Mouse (Mus musculus) midbrain, embryonic 11.5 days (tissue): ENCODE measurements around the gene Iqcf4. TPM values are rescaled to one million over a fixed set of nuclear protein-coding genes. Genes with fewer than 3 reads are reported as not detected.
A peak's percentile ranks its signal among the peaks of the same experiment; 100 is the strongest.
"Not testable (repeated sequence)": the region's sequence is repeated elsewhere in the genome, so short reads cannot be mapped to it uniquely, and the experiment has no call there.

Source experiments
- ATAC-seq: fragments of 200-750 bp; cut with Nextera tagmentation; 2 replicates; pipeline ENCODE4 v1.8.0; 2017; ENCODE audit warnings: moderate TSS enrichment, moderate library complexity; ENCODE audit not compliant: low FRiP score
- DNase-seq: peaks from one replicate; pipeline ENCODE4 v3.0.0; 2015; ENCODE audit warnings: low spot score; ENCODE audit errors: missing footprints
- H3K27ac ChIP-seq: fragments of 300-500 bp; sonication (generic); 2 replicates; pipeline ENCODE4 v1.5.1; 2014; ENCODE audit warnings: low read depth, low read length
- H3K27me3 ChIP-seq: fragments of 300-500 bp; sonication (generic); 2 replicates; pipeline ENCODE4 v1.6.1; 2014; ENCODE audit warnings: mild to moderate bottlenecking, low read length, moderate library complexity, mixed read lengths; ENCODE audit not compliant: control insufficient read depth, insufficient read depth
- H3K36me3 ChIP-seq: fragments of 300-500 bp; sonication (generic); 2 replicates; pipeline ENCODE4 v1.6.1; 2014; ENCODE audit warnings: mild to moderate bottlenecking, low read length, moderate library complexity, mixed read lengths; ENCODE audit not compliant: control insufficient read depth, insufficient read depth
- H3K4me1 ChIP-seq: fragments of 300-500 bp; sonication (generic); 2 replicates; pipeline ENCODE4 v1.6.1; 2014; ENCODE audit warnings: low read length; ENCODE audit not compliant: control insufficient read depth, insufficient read depth
- H3K4me2 ChIP-seq: fragments of 300-500 bp; sonication (generic); 2 replicates; pipeline ENCODE4 v1.6.1; 2014; ENCODE audit warnings: mild to moderate bottlenecking, moderate library complexity
- H3K4me3 ChIP-seq: fragments of 300-500 bp; sonication (generic); 2 replicates; pipeline ENCODE4 v1.5.1; 2014; ENCODE audit warnings: low read depth, low read length
- H3K9ac ChIP-seq: fragments of 300-500 bp; sonication (generic); 2 replicates; pipeline ENCODE4 v1.6.1; 2014; ENCODE audit warnings: low read length
- H3K9me3 ChIP-seq: fragments of 300-500 bp; sonication (generic); 2 replicates; pipeline ENCODE4 v1.6.1; 2016; ENCODE audit warnings: low read length; ENCODE audit not compliant: control insufficient read depth
- WGBS: fragments of 180-500 bp; shearing (Covaris S2); extraction: QIAGEN DNeasy Blood & Tissue Kit; methylation state at CpG from one replicate; pipeline ENCODE4 v1.1.7; 2014; 5-methylcytosine and 5-hydroxymethylcytosine counted together
- polyA plus RNA-seq: library from polyadenylated mRNA; unstranded; fragments of >200 nt; fragmentation: Nextera tagmentation; extraction: Ambion mirVana; gene quantifications from 2 replicates; pipeline ENCODE4 v1.2.1, GENCODE M21; 2014

The Iqcf4 gene
- not detected in 2 replicates for polyA plus RNA-seq

- DNase-seq (no peak), ATAC-seq (no peak)
- Histone ChIP-seq H3K4me3 (no peak within 1 kb of the TSS), H3K36me3 (no peaks in the 10 kb centered on the region), H3K27ac (no peak within 1 kb of the TSS), H3K27me3 (no peaks in the 10 kb centered on the region), H3K4me2 (no peak within 1 kb of the TSS), H3K9me3 (no peaks in the 10 kb centered on the region), H3K4me1 (no peaks in the 10 kb centered on the region), H3K9ac (no peak within 1 kb of the TSS)
- WGBS, result 83% methylated on average over 7 of the region's 7 CpGs
Measured at GRCm38 (mm10) chr9:106570896-106571295, at the start of gene Iqcf4. Gene Iqcf4 (minus strand): TSS chr9:106570996.

GRCm38 (mm10) chr9:106617496-106617895 is 46.7 kb upstream of the Iqcf4 start:
- no peaks in the 10 kb centered on the region for H3K36me3 ChIP-seq
- H3K27ac ChIP-seq, result no peak overlapping the region
- H3K9ac ChIP-seq, result no peak overlapping the region
- no peak overlapping the region for H3K4me3 ChIP-seq
- no peak overlapping the region for H3K4me2 ChIP-seq
- WGBS, result 88% methylated on average over 3 of the region's 3 CpGs
- H3K4me1 ChIP-seq, result no peaks in the 10 kb centered on the region
- H3K9me3 ChIP-seq, result peaks cover 3% of the 10 kb centered on the region; the same call in 1 of the 2 replicates
- H3K27me3 ChIP-seq, result no peaks in the 10 kb centered on the region
- ATAC-seq, result no peak
- DNase-seq, result no peak

DNA sequence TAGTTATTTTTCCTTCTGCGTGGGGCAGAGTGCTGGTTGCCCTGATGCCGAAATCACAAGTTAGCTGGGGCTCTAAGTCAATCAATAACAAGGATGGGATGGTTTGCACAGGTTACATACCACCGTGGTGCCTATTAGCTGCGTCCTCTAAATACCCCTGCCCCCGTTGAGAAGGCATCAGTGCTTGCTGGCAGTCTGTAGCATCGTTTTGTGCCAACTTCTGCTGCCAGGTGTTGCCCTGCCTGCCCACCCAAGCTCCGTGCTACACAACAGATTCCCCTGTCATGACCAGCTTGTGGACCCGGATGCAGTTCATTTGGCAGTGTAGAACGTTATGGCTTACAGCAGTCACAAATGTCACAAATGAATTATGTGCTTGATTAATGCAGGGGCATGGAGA is 45.5 kb upstream of the Iqcf4 start:
- Histone ChIP-seq H3K27ac (no peak overlapping the region), H3K27me3 (no peaks in the 10 kb centered on the region), H3K4me3 (no peak overlapping the region), H3K4me1 (no peaks in the 10 kb centered on the region), H3K36me3 (no peaks in the 10 kb centered on the region), H3K4me2 (no peak overlapping the region), H3K9me3 (peaks cover 3% of the 10 kb centered on the region; the same call in 1 of the 2 replicates), H3K9ac (no peak overlapping the region)
- DNase-seq (peak; percentile 21), ATAC-seq (no peak)
- whole genome bisulfite sequencing, result 89% methylated on average over 9 of the region's 9 CpGs

- Histone ChIP-seq H3K27ac (no peak overlapping the region), H3K27me3 (no peaks in the 10 kb centered on the region), H3K4me2 (no peak overlapping the region), H3K36me3 (no peaks in the 10 kb centered on the region), H3K4me1 (no peaks in the 10 kb centered on the region), H3K9me3 (peaks cover 3% of the 10 kb centered on the region; the same call in 1 of the 2 replicates), H3K9ac (no peak overlapping the region), H3K4me3 (no peak overlapping the region)
- 46% methylated on average over 3 of the region's 3 CpGs for WGBS
- ATAC-seq, result no peak
- no peak for DNase-seq
Measured at GRCm38 (mm10) chr9:106614616-106615015, 43.8 kb upstream of the Iqcf4 start.

DNA sequence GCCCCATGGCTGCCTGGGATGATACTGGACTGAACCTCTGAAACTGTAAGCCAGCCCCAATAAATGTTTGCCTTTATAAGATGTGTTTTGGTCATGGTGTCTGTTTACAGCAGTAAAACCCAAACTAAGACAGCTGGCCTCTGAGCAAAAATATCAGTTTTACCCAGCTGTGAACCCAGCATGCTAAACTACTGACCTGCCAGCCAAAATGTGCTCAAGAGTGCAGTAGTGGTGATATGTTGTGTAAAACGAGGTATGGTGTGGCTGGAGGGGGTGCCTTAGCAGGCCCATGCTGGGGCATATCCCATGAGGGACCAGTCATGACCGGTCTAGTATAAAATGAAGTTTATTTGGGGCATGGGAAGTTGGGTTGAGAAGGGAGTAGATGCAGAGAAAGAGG is 43.2 kb upstream of the Iqcf4 start:
- Histone ChIP-seq H3K36me3 (no peaks in the 10 kb centered on the region), H3K4me3 (no peak overlapping the region), H3K9ac (no peak overlapping the region), H3K27me3 (no peaks in the 10 kb centered on the region), H3K27ac (no peak overlapping the region), H3K4me2 (no peak overlapping the region), H3K4me1 (no peaks in the 10 kb centered on the region), H3K9me3 (no peaks in the 10 kb centered on the region)
- ATAC-seq (no peak), DNase-seq (peak; percentile 81)
- 74% methylated on average over 2 of the region's 2 CpGs for WGBS

GRCm38 (mm10) chr9:106610727-106611126 is 39.9 kb upstream of the Iqcf4 start:
- no peak overlapping the region for H3K9ac ChIP-seq
- H3K36me3 ChIP-seq, result no peaks in the 10 kb centered on the region
- no peak overlapping the region for H3K4me3 ChIP-seq
- no peak for DNase-seq
- WGBS, result 82% methylated on average over 4 of the region's 4 CpGs
- H3K27ac ChIP-seq, result no peak overlapping the region
- no peak for ATAC-seq
- no peaks in the 10 kb centered on the region for H3K27me3 ChIP-seq
- H3K4me1 ChIP-seq, result no peaks in the 10 kb centered on the region
- no peaks in the 10 kb centered on the region for H3K9me3 ChIP-seq
- no peak overlapping the region for H3K4me2 ChIP-seq

GRCm38 (mm10) chr9:106600546-106600945 is 29.8 kb upstream of the Iqcf4 start:
- WGBS, result 25% methylated on average over 8 of the region's 8 CpGs
- H3K4me1 ChIP-seq, result no peaks in the 10 kb centered on the region
- peak; percentile 92 for DNase-seq

GRCm38 (mm10) chr9:106598466-106598865 is 27.7 kb upstream of the Iqcf4 start:
- H3K27ac ChIP-seq, result no peak overlapping the region
- DNase-seq (no peak), ATAC-seq (no peak)
- no peaks in the 10 kb centered on the region for H3K36me3 ChIP-seq
- H3K27me3 ChIP-seq, result no peaks in the 10 kb centered on the region
- H3K9ac ChIP-seq, result no peak overlapping the region
- WGBS, result 47% methylated on average over 7 of the region's 7 CpGs
- no peaks in the 10 kb centered on the region for H3K4me1 ChIP-seq
- H3K4me2 ChIP-seq, result no peak overlapping the region
- no peak overlapping the region for H3K4me3 ChIP-seq
- no peaks in the 10 kb centered on the region for H3K9me3 ChIP-seq

More at GRCm38 (mm10) chr9:106600546-106600945, 29.8 kb upstream of the Iqcf4 start:
- Histone ChIP-seq H3K9ac (no peak overlapping the region), H3K4me3 (no peak overlapping the region), H3K27me3 (no peaks in the 10 kb centered on the region), H3K4me2 (no peak overlapping the region), H3K9me3 (no peaks in the 10 kb centered on the region), H3K36me3 (no peaks in the 10 kb centered on the region), H3K27ac (no peak overlapping the region)
- no peak for ATAC-seq

DNA sequence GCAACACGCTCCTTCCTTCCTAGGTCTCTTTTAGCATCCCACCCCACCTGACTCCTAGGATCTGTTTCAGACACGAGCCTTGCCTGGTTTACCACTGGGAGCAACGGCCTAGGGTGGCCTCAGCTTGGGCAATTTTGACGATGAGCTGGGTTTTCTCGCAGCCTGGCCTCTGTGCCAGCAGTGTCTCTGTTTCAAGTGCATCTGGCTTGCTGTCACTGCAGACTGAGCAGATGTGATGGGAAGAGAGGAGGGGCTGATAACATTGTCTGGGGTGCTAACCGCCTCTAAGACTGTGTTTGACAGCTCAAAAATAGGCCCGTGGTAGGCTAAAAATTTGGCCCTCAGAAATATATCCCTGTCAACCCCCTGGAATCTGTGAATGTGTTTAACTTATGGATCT is 25.0 kb upstream of the Iqcf4 start:
- Histone ChIP-seq H3K4me2 (no peak overlapping the region), H3K27me3 (no peaks in the 10 kb centered on the region), H3K4me1 (no peaks in the 10 kb centered on the region), H3K4me3 (no peak overlapping the region), H3K27ac (no peak overlapping the region), H3K36me3 (no peaks in the 10 kb centered on the region), H3K9me3 (no peaks in the 10 kb centered on the region), H3K9ac (no peak overlapping the region)
- no peak for DNase-seq
- WGBS, result 75% methylated on average over 7 of the region's 7 CpGs
- no peak for ATAC-seq

DNA sequence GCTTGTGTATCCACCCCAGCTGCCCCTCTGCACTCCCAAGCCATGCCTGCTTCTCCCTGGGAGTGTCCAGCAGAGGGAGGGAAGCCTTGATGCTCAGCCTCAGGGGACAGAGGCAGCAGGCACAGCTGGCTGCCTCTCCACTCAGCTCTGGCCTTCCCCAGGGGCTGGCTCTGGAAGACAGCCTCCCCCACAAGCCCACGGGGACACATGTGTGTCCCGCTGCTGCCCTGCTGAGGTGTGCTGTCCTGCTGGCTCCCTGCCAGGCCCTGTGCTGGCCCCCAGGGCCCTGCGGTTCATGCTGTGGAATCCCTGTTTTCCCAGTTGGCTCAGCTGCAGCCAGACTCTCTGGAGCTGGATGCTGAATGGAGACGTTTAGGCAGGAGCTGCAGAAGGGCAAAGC is 24.6 kb upstream of the Iqcf4 start:
- not testable (repeated sequence) for H3K27ac ChIP-seq, H3K4me3 ChIP-seq, H3K27me3 ChIP-seq, H3K4me1 ChIP-seq, H3K36me3 ChIP-seq, DNase-seq, H3K9ac ChIP-seq, H3K9me3 ChIP-seq, H3K4me2 ChIP-seq, ATAC-seq
- 36% methylated on average over 4 of the region's 4 CpGs for WGBS
